Mouse (Mus musculus) frontal cortex, adult 2 months (tissue): ENCODE results near the gene Olfr586. TPM values are rescaled to one million over a fixed set of nuclear protein-coding genes. Genes with fewer than 3 reads are reported as not detected.

Experiments used
- DNase-seq, 2 experiments: peaks; one replicate each; pipeline ENCODE4 v3.0.0; 2022; ENCODE audit warnings: low spot score in 1 of 2; ENCODE audit errors: extremely low spot score in 1 of 2
- polyA plus RNA-seq: library from polyadenylated mRNA; depleted of rRNA; stranded (reverse); fragments of >200 nt; gene quantifications from 2 replicates; pipeline ENCODE4 v1.2.3, GENCODE M21; 2012; rRNA removed

Gene Olfr586
- polyA plus RNA-seq: not detected in 2 replicates

- DNase-seq: no peak
Measured at GRCm38 (mm10) chr7:103125538-103125937, at the start of gene Olfr586. TSS of gene Olfr586 (minus strand) at chr7:103125638.

DNA sequence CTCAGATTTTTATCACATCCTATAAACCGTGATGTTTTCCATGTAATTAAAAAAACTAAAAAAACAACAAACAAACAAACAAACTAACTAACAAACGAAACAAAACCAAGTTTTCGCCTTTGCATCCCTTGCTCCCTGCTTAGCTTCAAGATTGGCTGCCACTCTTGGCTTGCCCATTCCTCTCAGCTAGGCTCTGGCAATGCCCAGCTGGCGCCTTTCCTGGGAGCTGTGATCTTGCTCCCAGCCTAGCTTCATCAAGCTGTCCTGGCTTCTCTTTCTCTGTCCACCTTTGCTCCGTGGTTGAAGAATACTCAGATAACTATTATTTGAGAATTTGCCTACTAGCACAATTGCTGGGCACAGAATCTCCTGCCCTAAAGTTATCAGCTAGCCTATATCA, 44.3 kb upstream of the Olfr586 start:
- DNase-seq: no peak

GRCm38 (mm10) chr7:103156256-103156655, 30.8 kb upstream of the Olfr586 start, which contains the start of gene Olfr589:
TSS of gene Olfr589 (minus strand) at chr7:103156356.
- no peak for DNase-seq

DNA sequence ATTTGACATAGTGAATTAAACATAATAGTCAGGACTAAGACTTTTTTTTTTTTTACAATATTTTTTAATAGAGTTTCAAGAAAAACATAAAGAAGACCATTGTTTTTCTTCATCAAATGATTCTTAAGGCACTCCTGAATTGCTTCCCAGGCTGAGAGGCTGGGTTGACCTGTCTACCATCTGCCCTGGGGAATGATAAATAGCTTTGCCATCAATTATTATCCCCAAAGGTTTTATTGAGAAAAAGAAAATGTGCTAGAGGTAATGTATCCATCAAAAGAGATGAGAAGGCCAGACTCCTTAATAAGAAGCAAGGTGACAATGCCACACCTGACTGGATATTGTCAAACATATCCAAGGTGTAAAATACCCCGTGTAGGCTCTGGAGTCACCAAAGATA, 15.1 kb upstream of the Olfr586 start, which contains the start of gene Olfr588-ps1:
Gene Olfr588-ps1 (plus strand): TSS at position 301 of the 400 bp plus-strand sequence.
- no peak for DNase-seq

DNA sequence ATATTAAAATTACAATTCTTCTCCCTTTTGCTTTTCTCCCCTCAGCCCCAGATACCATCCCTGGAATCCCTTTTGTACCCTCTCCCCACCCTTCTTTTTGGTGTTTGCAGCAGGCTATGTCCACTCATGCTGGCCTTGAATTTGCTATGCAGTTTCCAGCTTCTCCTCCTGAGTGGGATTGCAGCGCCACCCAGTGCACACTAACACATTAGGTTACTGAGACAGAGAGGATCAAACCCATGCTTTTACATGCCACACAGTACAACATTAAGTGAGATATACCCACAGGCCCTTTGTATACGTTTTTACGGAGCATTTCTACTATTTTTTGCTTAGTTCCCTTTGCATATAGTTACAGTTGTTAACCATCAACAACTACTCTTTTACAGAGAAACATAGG, 6.0 kb downstream of the Olfr586 start:
- DNase-seq: peak in 1 of 2 experiments; percentile 15

- no peak for DNase-seq
Measured at GRCm38 (mm10) chr7:103097420-103097819, 28.0 kb downstream of the Olfr586 start, which contains the start of gene Olfr585. TSS of gene Olfr585 (plus strand) at chr7:103097720.

DNA sequence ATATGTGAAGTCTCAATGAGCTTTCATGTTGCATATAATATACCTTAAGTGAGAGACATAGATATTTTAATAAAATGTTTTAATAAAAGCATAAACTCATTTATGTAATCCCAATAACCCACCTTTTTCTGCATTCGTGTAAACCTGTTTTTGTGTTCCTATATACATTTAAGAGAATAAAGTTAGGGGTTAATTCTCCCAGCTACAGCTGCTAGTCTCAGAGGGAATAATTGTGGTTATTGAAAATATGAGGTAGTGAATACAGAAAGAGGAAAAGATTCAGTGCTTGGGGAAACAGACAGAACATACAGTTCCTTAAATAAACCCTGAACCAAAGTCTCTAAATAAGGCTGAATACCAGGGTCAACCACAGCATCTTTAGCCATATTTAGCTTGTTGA, 43.9 kb downstream of the Olfr586 start, which contains the start of gene Olfr584:
Gene Olfr584 (plus strand): TSS at position 301 of the 400 bp plus-strand sequence.
- DNase-seq: no peak

Other genes starting within 250 kb of the Olfr586 start
- gene Olfr568, start 248.5 kb downstream of the Olfr586 start, polyA plus RNA-seq: not detected in 2 replicates
- not detected in 2 replicates for gene Olfr569, start 234.8 kb downstream of the Olfr586 start, polyA plus RNA-seq
- gene Olfr570, start 231.1 kb downstream of the Olfr586 start, polyA plus RNA-seq: not detected in 2 replicates
- gene Olfr571, start 208.1 kb downstream of the Olfr586 start, polyA plus RNA-seq: not detected in 2 replicates
- not detected in 2 replicates for gene Olfr572, start 201.2 kb downstream of the Olfr586 start, polyA plus RNA-seq
- gene Olfr573-ps1, start 183.1 kb downstream of the Olfr586 start, polyA plus RNA-seq: not detected in 2 replicates
- gene Olfr574, start 177.2 kb downstream of the Olfr586 start, polyA plus RNA-seq: not detected in 2 replicates
- gene Olfr575, start 166.9 kb downstream of the Olfr586 start, polyA plus RNA-seq: not detected in 2 replicates
- not detected in 2 replicates for gene Olfr576, start 163.0 kb downstream of the Olfr586 start, polyA plus RNA-seq
- not detected in 2 replicates for gene Olfr577, start 149.7 kb downstream of the Olfr586 start, polyA plus RNA-seq
- gene Olfr578, start 136.3 kb downstream of the Olfr586 start, polyA plus RNA-seq: not detected in 2 replicates
- gene Olfr582, start 87.6 kb downstream of the Olfr586 start, polyA plus RNA-seq: not detected in 2 replicates
- gene Olfr583, start 74.3 kb downstream of the Olfr586 start, polyA plus RNA-seq: not detected in 2 replicates
- gene Olfr584, start 43.8 kb downstream of the Olfr586 start, polyA plus RNA-seq: 0.13 TPM in 1 of 2 replicates, not detected in the other
- not detected in 2 replicates for gene Olfr585, start 27.9 kb downstream of the Olfr586 start, polyA plus RNA-seq
- gene Olfr588-ps1, start 15.2 kb upstream of the Olfr586 start, polyA plus RNA-seq: not detected in 2 replicates
- not detected in 2 replicates for gene Olfr589, start 30.7 kb upstream of the Olfr586 start, polyA plus RNA-seq
- gene Olfr591, start 52.7 kb upstream of the Olfr586 start, polyA plus RNA-seq: 0.11 TPM in 1 of 2 replicates, not detected in the other
- not detected in 2 replicates for gene Olfr592, start 59.2 kb upstream of the Olfr586 start, polyA plus RNA-seq
- not detected in 2 replicates for gene Olfr593, start 86.2 kb upstream of the Olfr586 start, polyA plus RNA-seq
- gene Olfr594, start 91.4 kb upstream of the Olfr586 start, polyA plus RNA-seq: not detected in 2 replicates
- gene Usp17ld, start 126.9 kb upstream of the Olfr586 start, polyA plus RNA-seq: not detected in 2 replicates
- 0.23 TPM in 1 of 2 replicates, not detected in the other for gene Olfr596, start 180.0 kb upstream of the Olfr586 start, polyA plus RNA-seq
- gene Olfr597, start 190.7 kb upstream of the Olfr586 start, polyA plus RNA-seq: 0.19 TPM in 1 of 2 replicates, not detected in the other
- 0.06 TPM in 1 of 2 replicates, not detected in the other for gene Olfr598, start 197.9 kb upstream of the Olfr586 start, polyA plus RNA-seq
- not detected in 2 replicates for gene Olfr599, start 210.3 kb upstream of the Olfr586 start, polyA plus RNA-seq
- not detected in 2 replicates for gene Olfr600, start 224.0 kb upstream of the Olfr586 start, polyA plus RNA-seq
- gene Olfr601, start 237.0 kb upstream of the Olfr586 start, polyA plus RNA-seq: not detected in 2 replicates